Mouse (Mus musculus) layer of hippocampus, postnatal 25 days (tissue): ENCODE results near the gene Ccdc88b. TPM values are rescaled to one million over a fixed set of nuclear protein-coding genes. Genes with fewer than 3 reads are reported as not detected.
A peak's percentile ranks its signal among the peaks of the same experiment; 100 is the strongest.

Experiments
- DNase-seq, 2 experiments: peaks; one replicate each; pipeline ENCODE4 v3.0.0; 2022; ENCODE audit warnings: mixed read lengths in 2 of 2, low spot score in 1 of 2; ENCODE audit errors: extremely low spot score in 1 of 2
- total RNA-seq, 2 experiments: library from RNA; stranded (reverse); gene quantifications; 2 replicates each; pipeline ENCODE4 v1.2.3; 2021

Ccdc88b gene
- total RNA-seq, 2 experiments from 2014 or later: 7.5 to 11.9 TPM

DNA sequence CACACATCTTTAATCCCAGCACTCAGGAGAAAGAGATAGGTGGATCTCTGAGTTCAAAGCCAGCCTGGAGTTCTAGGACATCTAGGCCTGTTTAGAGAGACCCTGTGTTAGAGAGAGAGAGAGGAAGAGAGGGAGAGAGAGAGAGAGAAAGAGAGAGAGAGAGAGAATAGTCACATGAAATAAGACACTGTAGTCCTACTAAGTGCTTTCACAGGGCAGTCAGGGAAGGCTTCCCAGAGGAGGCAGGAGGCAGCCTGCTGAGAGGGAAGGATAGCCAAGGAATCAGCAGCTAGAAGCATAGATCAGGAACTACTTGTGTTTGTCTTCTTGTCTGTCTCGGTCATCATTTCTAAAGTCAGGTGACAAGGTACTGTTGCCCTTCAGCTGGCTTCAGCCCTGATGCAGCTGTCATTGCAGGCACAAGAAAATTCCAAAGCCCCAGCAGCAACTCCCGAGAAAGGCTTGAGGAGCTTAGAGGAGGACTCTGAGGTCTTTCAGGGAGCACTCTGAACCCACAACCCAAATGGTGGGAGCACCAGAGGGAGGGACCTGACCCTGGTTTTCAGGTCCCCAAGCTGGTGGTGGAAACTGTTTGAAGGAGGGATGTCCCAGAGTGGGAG lies 1.1 kb upstream of the Ccdc88b start:
- no peak for DNase-seq

DNA sequence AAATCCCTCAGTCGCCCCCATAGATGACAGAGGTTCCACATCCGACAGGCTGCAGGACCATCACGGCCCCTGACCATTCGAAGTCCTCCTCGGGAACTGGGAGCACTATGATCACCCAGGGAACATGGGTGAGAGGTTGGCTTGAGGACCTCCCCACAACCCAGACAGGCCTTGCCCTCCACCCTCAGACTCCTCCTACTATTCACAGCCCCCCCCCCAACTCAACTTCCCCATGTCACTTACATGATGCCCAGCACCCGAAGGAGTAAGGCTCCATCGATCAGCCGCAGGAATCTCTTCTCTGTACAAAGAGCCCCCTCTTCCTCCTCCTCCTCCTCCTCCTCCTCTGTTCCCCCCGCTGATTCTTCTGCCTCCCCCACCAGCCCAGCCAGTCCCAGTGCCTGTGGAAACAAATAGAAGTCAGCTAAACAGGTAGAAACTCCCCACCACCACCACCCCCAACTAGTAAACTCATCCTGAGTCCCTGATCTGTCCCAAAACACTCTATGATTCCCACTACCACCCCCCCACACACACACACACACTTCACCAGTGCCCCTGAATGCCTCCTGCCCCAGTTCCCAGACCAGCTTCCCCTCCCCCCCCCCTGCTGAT lies 513 bp downstream of the Ccdc88b start:
- no peak for DNase-seq

DNA sequence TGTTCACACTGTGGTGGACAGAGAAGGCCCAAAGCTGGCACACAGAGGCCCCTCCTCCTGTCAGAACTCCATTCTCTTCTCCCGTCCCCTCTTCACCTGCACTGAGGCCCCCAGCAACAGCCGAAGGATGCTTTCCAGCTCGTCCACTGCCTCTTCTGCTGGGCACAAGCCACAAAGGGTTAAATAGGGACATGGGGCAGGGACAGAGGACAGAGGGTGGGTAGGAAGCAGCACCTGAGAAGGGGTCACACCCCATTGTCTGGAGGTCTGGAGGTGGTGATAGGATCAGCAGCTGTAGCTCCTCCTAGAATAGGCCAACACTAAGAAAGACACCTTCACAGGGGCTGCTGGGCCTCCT lies 1.0 kb downstream of the Ccdc88b start:
- no peak for DNase-seq

DNA sequence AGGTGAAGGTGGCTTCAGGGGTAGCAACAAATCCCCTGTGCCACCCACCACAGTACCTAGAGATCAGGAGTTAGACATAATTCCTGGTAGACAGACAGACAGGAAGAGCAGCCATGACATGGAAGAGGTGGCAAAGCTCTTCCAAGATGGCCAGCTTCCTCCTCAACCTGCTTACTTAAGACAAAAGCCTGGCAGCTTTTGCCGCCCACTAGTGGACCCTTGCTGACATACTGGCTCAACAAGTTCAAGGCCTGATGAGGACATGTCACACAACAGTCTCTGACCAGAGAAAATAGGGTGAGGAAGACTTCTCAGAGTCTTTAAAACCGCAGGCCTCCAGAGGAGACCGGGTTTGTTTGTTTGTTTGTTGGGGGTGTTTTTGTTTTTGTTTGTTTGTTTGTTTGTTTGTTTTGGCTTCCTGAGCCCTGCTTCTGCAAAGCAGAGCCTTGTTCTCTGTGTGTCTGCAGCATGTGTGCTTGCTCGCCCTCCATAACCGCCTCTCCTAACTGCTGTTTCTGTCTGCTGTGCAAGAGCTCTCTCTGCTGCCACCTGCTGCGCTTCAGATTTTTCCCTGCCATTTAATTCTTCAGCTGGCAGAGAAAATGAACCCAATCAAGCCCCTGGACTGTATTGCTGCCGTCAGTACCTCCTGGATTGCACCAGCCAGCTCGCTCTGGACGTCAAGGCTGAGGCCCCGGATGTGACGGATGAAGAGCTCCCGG lies 1.6 kb downstream of the Ccdc88b start:
- DNase-seq: peak in 1 of 2 experiments; percentile 63

DNA sequence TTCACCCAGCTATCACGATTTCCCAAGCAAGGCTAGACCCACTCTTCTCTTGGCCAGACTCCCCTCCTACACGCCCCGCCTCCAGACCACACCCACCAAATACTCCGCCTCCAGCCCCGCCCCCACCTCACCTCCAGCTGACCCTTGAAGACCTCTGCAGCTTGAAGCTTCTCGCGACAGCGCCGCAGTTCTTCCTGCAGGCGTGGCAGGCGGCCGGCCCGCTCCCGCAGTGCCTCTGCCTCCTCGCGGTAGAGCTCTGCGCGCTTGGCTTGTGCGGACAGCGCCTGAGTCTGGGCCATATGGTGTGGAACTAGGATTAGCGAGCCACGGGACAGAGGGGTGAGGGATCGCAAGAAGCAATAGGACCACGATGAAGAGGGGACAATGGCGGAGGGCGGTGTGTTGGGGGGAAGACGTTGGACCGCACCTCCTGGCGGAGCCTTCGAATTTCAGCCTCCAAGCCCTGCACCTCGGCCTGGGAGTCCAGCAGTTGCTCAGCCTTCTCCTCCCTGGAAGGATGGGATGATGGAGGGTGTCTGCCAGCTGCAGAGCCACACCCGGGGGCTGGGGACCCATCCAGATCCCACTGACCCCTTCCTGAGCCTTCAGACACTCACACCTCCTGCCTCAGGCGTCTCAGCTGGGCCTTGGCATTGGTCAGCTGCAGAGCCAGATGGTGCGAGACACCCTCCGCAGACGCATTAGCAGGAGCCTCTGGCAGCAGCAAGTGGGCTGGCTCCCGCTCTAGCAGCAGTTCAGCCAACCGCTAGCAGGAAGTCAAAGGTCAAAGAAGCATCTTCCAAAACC lies 2.6 kb downstream of the Ccdc88b start:
- DNase-seq: no peak

DNA sequence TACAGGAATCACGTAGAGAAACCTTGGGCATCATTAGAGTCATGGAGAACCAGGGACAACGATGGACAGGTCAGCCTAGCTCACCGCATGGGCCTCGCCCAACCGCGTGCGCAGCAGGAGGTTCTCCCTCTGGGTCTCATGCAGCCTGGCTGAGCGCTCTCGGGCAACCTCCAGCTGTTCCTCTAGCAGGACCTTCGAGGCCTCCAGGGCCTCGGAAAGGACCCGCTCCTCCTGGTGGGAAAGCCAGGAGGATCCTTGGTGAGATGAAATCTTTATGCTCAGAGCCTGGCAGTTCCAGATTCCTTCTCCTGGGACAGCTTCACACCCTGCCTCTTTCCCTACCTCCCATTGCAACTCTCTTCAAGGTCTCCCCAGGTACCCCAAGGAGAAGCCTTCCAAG lies 3.4 kb downstream of the Ccdc88b start:
- DNase-seq: no peak

DNA sequence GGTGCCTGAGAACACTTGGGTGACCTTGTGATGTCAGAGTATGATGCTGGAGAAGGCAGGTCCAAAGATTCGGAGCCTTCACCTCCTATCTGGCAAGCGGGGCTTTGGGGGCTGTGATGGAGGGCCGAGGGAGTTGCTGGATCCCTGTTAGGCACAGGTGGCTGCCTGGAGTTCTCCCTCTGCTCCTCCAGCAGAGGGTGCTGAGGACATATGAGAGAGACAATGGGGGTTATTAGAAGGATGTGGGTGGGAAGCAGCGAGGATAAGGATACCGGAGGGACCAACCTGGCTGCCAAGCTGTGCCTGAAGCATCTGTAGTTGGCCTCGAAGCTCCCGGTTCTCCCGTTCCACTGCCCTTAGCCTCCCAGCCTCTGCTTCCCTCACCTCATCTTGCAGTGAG lies 4.1 kb downstream of the Ccdc88b start:
- DNase-seq: no peak

DNA sequence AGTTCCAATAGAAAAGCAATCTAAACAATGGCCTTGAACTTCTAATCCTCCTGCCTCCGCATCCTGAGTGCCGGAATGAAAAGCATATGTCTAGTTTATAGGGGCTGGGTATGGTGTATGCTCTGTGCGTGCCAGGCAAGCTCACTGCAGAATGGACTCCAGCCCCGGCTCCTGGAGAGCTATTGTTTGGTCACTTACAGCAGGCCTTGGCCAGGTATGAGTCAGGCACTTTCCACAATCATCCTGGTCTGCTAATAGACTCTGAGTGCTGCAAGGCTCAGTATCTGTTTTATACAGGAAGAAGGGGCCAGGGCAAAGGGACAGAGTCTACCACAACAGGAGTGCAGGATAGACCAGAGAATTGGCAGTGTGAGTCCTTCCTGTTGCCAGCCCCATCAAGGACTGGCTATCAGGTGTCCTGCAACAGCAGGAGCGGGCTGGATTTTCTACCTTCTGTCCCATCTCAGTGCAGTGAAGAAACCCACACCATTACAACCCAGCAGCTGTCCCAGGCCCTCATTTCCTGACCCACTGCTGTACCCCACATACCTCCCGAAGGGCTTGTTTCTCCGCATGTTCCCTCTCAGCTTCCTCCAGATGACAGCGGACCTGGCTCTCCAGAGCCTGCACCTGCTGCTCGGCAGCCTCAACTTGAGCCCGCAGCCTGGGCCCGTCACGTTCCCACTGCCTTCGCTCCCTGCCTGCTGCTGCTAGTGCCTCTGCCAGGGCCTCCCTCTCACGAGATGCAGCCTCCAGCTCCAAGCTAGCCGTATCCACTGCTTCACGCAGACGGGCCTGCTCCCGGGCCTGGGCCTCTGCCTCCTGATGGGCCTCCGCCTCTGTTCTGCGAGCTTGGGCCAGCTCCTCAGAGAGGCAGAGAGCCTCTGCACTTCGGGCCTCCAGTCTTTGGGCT lies 5.4 kb downstream of the Ccdc88b start:
- no peak for DNase-seq

DNA sequence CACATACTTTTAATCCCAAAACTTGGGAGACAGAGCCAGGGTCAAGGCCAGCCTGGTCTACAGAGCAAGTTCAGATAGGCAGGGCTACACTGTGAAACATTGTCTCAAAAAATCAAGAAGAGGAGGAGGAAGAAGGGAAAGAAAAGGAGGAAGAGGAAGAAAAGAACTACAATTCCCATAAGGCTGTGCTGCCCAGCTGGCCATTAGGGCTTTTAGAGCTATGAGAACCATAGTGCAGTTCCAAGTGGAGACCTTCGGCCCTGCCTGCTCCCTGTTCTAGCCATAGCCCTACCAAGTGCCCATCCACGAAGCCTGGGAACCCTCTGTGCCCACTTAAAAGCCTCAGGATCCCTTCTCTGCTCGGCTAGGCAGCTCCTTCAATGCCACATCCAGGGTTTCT lies 6.5 kb downstream of the Ccdc88b start:
- DNase-seq: no peak

DNA sequence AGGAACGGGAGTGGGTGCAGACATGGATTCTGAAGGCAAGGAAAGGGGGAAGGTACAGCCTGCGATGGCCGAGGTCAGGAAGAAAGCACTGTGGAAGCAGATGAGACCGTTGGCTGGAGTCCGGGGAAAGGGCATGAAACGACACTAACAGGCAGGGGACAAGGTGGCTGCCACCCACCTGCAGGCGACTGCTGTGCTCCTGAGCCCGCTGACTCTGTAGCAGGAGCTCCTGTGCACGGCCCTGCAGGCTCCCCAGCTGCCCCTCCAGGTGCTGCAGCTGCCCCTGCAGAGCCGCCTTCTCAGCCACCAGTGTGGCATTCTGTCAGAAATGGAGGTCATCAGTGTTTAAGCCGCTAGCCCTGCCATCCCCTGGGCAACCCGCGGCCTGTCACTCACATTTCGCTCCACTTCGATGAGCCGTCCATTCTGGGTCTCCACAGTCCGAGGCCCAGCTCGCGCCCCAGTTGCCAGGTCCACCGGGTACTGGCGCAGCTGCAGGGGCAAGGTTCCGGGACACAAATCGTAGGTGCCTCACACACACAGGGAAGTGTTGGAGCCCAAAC lies 8.4 kb downstream of the Ccdc88b start:
- no peak for DNase-seq

DNA sequence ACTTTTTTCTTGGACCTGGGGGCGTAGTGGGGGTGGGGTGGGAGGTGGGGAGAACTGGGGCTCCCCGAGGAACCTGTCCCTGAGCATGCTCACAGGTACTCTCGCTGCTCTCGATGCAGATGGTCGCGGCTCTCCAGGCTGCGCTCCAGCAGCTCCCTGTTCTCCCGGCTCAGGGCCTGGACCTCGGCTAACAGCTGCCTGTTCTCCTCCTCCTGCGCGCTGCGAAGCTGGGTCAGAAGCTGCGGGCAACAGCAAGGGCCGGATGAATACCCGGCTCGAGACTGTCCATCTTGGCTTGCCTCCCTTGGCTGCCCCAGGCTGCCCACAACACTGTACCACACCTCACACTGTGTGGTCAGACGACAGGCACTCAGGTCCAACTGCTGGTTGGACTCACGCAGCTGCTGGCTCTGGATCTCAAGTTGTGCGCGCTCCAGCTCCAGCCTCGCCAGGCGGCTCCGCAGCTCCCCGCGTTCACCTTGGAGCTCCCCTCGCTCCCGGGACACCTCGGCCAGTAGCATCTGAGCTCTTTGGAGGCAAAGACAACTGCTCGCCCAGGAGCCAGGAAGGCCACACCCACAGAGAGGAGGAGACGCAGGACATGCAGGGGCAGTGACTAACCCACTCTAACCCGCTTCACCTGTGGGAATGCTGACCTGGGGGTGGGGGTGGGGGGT lies 10.0 kb downstream of the Ccdc88b start:
- DNase-seq: no peak

DNA sequence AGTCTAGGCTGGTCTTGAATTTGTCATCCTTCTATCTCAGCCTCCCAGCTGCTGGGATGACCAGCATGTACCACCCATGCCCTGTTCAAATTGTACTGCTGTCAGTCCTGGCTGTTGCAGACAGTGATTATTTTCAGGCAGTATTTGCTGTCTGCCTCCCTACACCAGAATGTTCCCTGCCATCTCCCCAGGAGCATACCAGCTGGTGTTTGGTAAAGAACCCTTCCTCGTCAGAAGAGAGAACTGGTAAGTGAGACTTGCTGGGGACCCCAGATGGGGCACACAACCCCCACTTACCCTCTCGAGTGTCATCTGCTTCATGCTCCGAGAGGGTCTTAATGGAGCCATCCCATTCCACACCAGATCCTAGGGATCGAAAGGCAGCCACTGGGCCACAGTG lies 12.0 kb downstream of the Ccdc88b start:
- DNase-seq: no peak

DNA sequence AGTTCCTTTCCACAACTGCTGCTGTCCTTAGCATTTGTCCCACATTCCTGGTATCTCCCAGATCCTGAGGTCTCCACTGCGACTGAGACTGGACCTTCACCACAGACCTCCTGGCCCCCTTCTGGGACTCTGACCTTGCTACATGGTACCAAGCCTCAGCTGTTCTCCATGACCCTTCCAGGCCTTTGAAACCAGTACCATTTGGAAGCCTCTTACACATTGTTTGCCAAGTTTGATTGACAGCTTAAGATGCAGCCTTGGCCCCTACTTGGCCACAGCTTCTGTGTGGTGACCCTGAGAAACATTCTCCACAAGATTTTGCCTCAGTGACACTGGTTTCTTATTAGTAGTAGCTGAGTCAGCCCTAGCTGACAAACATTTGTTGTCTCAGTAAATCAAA lies 15.7 kb downstream of the Ccdc88b start:
- DNase-seq: no peak

DNA sequence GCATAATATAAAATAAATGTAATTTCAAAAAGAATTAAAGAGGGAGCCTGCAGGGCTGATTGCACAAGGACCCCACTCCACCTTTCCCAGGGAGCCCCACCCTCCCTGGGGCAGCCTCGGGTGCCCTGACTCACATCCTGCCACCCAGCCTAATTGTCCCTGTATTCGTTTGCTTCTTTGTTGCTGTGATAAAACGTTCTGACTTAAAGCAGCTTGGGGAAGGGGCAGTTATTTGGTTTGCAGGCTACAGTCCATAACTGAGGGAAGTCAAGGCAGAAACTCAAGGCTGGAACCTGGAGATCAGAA lies 16.8 kb downstream of the Ccdc88b start:
- DNase-seq: no peak

DNA sequence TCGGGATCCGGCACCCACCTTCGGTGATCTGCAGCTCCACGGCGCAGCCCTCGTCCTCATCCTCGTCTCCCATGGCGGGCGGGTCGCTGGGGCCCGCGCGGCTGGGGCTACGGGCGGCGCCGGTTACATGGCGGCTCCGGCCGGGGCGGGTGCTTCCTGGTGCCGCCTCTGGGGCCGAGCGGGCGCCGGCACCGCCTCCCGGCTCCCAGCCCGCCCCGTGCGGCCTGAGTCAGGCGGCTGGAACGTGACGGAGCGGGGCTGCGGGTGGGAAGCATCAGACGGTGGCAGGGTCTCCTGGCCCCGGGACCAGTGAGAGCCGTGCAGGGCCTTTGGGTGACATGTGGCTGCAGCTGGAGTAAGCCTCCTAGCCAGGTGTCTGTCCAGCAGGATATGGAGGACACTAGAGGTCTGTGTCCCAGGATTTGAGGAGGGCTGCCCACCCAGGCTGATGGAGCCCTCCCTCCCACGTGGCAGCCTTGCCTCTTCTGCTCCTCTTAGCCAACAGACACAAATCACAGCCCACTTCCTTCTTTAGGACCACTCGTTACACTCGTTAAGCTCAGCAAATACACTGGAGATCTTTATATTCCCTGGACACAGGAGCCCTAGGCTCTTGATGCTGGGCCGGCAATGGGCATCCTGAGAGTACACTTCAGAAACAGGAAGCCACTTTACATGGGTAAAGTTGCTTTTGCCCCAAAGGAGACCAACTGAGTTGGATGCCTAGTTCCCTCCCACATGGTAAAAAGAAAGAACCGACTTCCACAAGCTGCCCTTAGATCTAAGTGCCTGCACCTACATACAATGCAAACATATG lies 17.3 kb downstream of the Ccdc88b start, which contains the start of gene Rps6ka4:
Rps6ka4 (minus strand) TSS at position 162 of the 817 bp plus-strand sequence.
- DNase-seq: peak in 1 of 2 experiments; percentile 51

DNA sequence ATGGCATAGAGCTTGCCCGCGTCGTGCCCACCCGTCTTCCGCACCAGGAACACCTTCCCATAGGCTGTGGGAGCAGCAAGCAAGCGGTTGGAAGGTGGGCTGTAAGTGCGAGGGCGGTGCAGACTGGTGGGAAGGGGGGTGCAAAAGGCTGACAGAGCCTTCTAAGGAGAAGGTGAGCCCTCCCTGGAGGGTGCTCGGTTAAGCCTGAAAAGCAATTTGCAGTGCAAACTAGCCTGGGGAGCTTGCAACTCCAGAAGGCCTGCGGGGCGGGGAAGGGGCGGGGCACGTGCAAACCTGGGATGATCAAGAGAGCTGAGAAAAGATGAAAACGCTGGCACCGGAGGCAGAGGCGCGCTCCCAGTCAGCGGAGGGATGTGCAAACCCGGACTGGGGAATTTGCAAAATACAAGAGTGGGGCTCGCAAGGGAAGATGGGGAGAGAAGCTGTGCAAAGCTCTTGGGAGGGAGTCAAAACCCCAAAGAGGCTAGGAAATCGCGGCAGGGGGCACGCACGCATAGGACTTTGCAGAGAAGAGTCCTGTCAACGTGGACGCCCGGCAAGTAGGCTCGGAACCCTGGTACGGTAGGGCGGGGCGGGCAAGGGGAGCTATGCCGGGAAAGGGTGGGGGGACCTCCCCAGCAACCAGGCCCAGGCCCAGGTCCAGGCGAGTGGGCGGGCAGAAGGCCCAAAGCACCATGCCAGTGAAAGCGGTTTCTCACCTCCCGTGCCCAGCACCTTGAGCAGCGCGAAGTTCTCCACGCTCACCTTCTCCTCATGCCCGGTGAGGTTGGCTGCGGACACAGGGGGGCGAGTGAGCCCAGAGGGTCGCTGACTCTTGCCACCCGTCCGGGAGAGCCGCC lies 18.2 kb downstream of the Ccdc88b start:
- no peak for DNase-seq

DNA sequence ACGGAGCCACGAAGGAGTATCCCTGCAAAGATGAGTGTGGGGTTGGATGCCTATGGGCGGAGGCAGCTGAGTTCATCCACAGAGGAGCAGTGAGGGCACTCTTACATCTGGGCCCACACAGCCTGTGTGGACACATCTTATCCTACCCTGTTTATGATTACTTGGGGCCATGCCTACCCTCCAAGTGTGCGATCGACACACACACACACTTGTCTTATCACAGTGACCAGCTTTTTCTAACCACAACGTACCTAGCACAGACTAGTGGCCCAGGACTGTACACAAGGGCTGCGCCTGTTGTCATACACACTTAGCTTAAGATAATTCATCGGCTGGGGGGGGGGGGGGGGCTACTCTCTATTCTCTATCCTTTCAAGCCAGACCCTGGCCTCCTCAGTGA lies 25.6 kb downstream of the Ccdc88b start:
- DNase-seq: no peak

DNA sequence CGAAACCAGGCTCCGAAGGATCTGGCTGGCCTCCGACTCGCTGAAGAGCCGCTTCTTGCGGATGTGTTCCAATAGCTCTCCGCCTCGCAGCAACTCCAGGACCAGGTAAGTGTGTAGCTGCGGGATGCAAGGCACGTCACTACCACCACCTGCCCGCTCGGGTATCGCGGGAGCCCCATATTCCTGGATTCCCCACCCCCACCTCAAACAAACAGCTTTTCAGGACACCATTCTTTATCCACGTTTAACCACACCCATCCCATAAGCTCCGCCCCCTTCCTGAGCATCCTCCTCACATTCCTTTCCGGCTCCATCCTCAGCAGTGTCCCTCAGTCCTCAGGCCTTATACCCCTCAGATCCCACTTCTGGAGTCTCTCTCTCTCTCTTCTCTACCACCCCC lies 26.7 kb downstream of the Ccdc88b start:
- no peak for DNase-seq
